Mouse (Mus musculus) naive thymus-derived CD4-positive, alpha-beta T cell, adult 2 months (primary cell): ENCODE measurements around the gene Nbdy.

Experiments used
- DNase-seq: peaks from one replicate; pipeline ENCODE4 v3.0.0-alpha.2; 2011; ENCODE audit warnings: low read depth

The Nbdy gene

DNA sequence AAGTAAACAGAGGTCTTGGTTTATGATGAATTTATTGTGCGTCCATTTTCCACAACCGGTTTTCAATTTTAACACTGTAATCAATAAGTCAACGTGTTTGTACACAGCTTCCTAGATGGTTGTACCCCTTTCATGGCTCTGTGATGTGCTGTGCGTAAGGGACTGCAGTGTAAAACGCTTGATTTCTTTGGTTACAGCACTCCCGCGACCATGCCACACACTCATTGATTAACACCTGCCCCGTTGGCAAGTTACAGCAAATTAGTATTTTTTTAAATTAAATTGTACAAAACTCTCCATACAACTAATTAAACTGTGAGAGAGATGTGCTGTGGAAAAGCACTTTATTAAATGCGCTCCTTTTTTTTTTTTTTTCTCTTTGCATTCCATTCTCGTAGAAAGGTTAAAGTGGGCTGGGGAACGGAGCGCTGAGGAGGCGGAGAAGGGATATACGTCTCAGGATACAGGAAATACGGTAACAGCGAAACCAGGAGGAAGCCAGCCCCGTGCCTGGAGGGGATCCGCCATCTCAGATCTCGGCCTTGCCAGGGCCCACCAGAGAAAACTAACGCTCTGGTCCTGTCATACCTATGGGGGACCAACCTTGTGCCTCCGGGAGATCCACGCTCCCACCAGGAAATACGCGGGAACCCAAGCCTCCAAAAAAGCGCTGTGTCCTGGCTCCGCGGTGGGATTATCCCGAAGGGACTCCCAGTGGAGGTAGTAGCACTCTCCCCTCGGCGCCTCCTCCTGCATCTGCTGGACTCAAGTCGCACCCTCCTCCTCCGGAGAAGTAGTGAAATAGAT is at the start of gene Nbdy:
Gene Nbdy (plus strand): TSS at position 481 of the 807 bp plus-strand sequence.
- DNase-seq, result peak; percentile 53

DNA sequence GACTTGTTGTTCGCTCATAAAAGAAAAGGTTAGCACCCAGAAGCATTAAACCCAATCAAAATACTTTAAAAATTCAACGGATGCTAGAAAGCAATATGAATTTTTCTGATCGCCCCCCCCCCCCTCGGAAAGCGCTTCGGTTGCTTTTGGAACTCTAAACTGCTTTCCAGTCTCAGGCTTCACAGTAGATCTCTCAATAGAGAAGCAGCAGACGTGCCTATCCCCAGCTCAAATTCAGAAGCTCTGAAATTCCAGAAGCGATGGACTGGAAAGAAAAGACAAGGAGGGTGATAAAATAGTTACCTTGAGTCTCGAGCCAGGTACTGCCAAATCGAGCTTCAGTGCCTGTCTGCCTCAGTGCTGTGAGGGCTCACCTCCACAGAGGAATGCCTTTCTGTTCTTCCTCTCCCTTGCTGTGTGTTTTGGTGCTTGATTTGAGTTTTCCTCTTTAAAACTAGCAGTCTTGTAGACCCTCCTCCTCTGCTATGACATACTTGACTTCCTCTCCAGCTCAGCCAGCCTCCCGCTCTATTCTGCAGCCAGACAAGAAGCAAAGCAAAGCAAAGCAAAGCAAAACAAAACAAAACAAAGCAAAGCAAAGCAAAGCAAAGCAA is 27.5 kb upstream of the Nbdy start, which contains the start of gene Kctd12b:
Gene Kctd12b (minus strand): TSS at position 610 of the 614 bp plus-strand sequence.
- DNase-seq, result peak; percentile 50

DNA sequence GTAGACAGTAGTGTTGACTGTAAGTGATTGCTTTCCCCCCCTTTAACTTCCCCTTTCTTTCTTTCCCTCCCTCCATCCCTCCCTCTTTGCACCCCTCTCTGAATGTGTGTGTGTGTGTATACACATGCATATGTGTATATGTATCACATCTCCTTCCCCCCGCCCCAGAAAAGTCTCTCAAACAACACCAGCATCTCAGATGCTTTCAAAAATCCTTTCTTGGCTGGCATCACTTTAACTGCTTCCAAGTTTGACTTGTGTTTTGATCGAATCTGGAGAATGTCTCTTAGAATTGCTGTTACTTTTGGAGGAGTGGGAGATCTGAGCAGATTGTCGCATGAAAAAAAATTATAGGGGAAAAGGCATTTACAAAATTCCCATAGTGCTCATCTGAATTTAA is 22.9 kb upstream of the Nbdy start:
- no peak for DNase-seq

DNA sequence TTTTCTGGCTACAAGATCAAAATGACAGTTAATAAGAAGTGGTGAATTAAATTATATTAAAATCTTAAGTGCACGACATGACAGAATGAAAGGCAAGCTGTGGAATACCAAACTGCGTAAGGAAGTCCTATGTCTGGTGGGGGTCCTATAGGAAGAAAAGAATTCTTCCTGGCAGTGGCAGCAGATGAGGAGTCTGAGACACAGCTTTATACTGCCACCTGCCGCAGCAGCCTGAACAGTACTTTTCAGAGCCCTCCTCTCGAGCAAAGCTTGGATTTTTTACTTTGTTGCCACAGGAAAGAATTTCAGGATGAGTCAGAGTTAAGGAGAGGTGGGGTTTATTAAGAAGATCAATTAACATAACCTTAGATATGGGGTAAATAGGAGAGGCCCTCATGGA is 15.7 kb upstream of the Nbdy start:
- DNase-seq, result no peak

DNA sequence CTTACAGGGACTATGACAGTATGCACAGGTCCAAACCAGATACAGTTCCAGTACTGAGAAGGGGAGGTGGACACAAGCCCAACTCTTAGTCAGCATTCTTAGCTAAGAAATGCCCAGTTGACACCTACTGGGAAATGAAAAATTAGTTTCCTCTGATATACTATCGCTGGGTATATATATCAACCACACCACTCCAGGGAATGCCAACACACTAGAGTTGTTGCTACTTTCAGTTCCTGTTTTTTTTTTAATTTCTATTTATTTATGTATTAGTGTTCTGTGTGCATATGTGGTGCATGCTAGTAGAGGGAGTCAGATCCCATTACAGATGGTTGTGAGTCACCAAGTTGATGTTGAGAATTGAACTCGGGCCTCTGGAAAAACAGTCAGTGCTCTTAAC is 6.7 kb upstream of the Nbdy start:
- no peak for DNase-seq

DNA sequence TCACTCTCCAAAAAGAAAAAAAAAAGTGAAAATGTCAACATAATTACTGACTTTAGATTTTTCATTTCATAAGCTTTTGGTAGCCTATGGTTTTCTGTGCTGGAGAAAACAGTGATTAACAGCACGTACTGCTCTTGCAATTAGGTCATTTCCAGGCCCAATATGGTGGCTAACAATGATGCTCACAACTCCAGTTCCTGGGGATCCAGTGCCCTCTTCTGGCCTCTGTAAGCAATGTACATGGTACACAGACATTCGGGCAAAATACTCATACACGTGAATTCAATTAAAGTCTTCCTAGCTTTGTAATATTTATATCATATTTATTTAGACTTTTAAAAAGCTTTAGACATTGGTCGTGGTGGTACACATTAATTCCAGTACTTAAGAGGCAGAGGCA is 3.8 kb upstream of the Nbdy start:
- DNase-seq, result peak; percentile 54

DNA sequence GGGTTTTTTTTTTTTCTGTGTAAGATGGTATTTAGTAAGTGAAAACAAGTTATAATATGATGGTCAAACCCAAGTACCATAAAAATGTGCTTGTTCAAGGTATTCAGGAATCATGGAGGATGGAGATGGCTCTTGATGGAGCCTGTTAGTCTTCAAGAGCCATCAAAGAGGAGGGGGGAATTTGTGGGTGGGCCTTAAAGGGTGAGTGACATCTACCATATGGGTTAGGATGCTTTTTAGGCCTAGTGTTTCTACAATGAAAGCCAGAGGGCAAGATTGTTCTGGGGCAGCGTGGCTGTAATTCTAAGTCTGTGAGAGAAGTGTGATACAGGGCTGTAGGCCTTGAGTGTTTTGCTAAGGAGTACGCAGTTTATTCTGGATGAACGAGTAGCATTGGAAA is 1.0 kb downstream of the Nbdy start:
- peak; percentile 16 for DNase-seq

DNA sequence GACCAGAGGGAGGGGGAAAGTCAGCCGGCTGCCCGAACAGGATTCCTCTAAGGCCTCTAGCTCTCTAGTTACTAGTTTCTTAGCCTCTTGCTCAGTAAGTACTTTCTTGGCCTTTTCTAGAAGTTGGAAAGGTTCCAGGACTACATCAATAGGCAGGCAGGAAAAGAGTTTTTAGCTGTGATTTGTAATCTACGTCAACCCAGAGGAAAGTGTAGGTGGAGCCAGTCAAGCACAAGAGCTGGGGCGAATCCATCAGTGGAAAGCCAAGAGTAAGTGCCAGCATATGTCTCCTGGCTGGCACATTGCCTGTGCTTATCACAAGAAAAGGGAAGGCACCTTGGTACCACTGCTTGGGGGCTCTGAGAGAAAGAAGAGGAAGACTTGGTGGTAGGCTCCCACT is 12.3 kb downstream of the Nbdy start:
- DNase-seq, result no peak

DNA sequence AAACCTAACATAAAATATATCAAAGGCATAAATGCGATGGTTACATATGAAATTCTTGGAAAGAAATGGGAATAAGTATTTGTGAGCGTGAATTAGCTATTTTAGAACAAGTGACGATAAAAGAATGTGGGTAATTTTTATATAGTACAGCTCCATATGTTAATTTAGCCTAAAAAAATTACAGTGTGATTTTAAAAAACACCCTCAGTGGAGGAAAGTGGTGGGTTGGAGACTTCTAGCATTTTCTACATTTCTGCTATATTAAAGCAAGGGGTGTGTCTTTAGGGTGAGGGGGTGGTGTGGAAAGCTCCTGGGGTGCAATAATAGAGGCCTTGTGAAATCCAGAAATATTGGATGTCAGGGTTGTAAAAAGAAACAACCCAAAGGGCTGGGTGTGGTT is 19.1 kb downstream of the Nbdy start:
- no peak for DNase-seq

DNA sequence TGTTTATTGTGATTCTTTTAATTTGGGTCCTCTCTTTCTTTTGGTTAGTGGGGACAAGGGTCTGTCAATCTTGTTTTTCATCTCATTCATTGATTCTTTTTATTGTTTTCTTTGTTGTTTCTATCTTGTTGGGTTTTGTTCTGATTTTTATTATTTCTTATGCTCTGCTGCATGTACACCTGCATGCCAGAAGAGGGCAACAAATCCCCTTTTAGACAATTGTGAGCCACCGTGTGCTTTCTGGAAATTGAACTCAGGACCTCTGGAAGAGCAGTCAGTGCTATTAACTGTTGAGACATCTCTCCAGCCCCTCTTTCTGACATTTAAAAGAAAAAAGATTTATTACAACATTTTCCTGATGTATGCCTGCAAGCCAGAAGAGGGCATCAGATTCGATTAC is 25.8 kb downstream of the Nbdy start:
- DNase-seq, result peak; percentile 10
